Mouse (Mus musculus): ENCODE results near the gene Zfp524.

Zfp524 gene

DNA sequence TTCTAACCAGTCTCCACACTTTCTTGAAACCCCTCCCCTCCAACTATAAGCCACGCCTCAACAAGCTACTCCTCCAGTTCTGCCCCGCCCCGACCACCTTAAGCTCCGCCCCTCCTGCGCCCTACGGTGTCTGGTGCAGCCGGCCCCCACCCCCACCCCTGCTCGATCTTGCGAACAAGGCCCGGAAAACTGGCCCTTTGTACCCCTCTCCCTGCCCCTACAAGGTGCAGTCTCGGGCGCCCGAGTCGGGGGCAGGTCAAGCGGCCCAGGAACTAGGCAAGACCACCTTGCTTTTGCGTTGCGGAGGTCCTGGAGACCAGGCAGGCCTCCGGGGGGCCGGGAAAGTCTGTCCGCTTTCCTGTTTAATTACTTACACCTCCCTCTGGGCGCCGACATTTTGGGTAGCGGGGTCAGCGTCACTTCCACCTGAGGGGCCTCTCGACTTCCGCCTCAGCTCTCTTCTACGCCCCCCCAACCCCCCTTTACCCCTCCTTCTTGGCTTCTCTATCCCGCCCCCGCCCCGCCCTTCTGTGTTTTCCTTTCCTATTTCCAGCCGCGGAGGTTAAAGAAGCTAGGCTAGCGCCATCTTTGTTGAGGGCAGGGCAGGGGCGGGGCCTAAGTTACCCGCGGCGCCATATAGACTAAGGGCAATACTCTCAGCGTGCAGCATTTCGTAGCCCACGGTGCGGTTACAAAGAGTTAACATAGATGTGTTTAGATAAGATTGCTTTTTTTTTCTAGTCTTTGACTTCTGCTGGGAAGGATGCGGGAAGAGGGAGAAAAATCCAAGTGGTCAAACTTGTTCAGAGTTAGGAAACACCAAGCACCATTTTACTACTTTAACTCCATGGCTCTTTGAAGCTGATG lies at the start of gene Zfp524, which contains the start of gene Fiz1:
Gene Zfp524, plus strand, starts transcription at position 165 of the 867 bp plus-strand sequence.
Gene Fiz1, minus strand, starts transcription at position 447 of the 867 bp plus-strand sequence.
- CTCF ChIA-PET: interaction anchor here (0.6 to 0.8 kb wide), 3 partner anchors 37 to 375 kb away, joined by 3 read pairs; partner anchors contain the start of gene Zfp580

DNA sequence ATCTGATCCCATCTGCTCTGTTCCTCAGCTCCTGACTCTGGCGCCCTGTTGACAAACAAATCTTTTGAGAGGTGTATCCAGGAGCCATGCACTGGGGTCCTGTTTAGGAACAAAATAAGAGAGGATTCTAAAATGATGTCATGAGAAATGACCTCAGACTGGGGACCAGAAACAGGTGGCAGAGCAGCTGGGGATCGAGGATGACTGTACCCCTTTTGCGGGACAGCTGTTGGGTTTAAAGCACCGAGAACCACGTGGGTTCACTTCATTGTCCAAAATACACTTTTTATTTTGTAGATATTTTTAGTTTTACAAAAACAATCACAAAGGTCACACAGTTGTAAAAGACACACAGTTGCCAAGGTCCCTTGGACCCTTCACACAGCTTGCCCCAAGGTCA lies 49.2 kb upstream of the Zfp524 start:
- CTCF ChIA-PET: no interaction called here

DNA sequence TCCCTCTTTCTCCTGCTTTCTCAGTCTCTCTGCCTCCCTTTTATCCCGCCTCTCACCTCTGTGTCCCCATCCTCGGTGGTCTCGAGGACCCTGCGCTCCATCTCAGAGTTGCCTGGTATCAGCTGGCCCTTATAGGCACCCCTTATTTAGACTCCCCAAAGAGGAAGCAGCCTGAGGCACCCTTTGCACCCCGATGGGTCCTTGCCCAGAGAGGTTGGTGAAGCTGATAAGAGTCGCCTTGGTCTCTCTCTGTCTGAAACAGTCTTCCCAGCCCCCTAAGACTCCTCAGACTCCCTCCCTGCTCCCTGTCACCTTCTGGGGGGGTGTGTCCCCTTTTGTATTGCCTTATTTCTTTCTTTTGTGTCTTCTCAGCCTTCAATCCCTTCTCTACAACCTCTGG lies 43.1 kb upstream of the Zfp524 start, which contains the start of gene Sbk3:
Gene Sbk3, minus strand, starts transcription at position 101 of the 400 bp plus-strand sequence.
- CTCF ChIA-PET: no interaction called here

DNA sequence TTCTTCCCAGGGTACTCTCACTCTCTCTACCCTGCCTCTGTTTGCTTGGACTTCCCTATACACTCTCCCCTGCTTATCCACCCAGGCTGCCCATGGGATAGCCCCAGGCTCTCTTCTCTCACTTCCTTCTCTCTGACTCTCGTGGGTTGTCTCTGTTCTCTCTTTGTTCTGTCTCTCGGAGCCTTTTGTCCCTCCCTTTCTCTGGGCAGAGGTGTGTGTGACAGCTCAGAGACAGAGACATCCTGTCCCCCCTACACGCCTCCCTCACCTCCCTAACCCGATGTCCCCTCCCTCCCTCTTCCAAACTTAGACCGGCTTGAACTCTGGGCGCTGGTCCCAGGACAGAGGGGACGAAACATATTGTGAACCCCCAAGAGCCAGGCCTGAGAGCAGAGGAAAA lies 42.5 kb upstream of the Zfp524 start:
- CTCF ChIA-PET: no interaction called here

DNA sequence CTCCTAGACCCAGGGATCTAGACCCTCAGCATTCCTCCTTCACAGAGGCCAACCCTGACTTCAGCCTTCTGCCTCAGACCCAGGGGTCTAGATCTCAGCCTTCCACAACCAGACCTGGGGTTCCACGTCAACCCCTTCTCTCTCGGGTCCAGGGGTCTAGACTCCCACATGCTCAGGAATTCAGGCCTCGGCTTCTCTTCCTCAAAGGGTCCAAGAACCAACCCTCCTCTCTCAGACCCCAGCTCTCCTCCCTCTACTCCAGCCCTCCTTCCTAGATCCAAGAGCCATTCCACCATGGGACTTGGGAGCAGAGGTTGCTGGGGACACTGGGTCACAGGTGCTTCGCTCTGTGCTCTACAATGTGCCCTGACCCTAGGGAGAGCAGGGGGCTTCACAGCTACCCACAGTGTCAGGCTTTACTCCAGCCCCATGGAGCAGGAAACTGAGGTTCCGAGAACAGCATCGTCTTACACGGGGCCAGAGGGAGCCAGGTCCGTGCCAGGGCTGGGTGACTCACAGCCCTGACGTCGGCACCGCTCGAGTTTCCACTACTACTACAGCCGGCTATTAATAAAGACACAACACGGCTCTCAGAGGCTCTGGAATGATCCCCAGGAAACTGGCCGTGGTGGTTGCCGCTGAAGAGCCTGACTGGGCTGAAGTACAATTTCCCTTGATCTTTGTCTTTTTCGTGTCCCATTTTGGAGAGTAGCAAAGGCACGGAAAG lies 41.7 kb upstream of the Zfp524 start:
- CTCF ChIA-PET: no interaction called here

DNA sequence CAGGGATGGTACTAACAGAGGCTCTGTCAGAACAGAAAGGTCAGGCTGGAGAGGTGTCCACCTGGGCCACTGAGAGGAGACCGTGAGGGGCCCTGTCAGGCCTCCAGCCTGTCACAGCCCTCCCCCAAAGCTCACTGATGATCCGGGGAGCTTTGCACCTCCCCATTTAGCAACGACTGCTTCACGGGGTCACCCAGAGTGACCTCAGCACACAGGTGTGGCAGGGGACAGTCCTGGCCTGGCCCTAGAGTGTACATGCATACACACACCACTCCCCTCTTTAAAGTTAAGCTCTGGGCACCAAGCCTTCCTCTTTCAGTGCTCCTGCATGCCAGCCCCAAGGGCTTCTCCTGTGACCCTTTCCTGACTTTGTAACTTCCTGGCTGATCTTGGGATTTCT lies 38.8 kb upstream of the Zfp524 start:
- CTCF ChIA-PET: no interaction called here

DNA sequence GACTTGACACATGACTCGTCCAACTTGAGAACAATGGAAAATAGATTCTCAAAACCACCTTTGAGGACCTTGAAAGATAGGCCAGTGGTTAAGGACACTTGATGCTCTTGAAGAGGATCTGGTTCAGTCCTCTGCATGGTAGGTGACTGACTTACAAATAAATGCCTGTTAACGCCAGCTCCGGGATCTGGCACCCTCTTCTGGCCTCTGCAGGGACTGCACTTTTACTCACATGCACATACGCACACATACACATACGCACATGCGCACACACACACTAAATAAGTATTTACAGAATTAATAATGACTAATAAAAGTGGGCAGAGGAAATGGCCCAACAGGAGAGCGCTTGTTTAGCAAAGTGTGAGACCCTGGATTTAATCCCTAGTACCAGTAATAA lies 37.4 kb upstream of the Zfp524 start:
- CTCF ChIA-PET: no interaction called here

DNA sequence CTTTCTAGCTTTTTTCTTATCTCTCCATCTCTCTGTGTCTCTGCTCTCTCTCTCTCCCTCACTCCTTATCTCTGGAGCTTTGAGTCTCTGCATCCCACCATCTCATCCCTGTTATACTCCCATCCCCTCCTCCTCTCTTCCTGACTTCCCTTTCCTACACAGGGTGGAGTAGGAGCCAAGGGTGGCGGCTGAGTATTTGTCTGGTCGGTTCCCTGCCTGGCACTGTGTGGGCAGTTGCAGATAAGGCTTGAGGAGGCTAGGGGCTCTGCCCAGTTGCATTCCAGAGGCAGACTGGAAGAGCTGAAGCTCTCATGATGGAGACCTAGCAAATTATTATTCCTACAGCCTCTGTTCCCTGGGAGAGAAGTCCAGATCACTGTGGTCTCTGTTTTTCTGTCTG lies 26.0 kb upstream of the Zfp524 start:
- CTCF ChIA-PET: no interaction called here

DNA sequence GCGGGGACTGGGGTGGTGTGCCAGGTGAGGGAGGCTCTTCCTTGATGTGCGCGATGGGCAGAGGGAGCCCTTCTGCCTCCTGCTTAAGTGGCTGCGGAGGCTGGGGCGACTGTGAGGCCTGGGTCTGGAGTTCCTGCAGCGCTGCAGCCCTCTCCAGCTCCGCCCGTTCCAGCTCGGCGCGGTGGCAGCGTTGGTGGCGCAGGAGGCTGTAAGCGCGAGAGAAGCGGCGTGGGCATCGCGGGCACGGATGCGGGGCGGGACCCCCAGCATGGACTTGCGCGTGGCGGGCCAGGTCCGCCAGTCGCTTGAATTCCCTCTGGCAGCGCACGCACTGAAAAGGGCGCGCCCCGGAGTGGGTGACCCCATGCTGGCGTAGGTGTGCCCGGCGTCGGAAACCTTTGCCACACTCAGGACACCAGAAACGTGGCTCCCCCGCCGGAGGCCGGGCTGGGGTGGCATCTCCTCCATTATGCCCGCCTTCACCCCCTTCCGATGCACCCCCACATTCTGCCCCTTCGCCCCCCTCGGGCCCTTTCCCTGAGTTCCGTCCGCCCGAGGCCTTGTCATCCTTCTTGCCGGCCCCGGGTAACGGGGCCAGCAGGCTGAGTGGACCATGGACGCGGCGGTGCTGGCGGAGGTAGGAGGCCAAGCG lies 20.7 kb upstream of the Zfp524 start:
- CTCF ChIA-PET: no interaction called here

DNA sequence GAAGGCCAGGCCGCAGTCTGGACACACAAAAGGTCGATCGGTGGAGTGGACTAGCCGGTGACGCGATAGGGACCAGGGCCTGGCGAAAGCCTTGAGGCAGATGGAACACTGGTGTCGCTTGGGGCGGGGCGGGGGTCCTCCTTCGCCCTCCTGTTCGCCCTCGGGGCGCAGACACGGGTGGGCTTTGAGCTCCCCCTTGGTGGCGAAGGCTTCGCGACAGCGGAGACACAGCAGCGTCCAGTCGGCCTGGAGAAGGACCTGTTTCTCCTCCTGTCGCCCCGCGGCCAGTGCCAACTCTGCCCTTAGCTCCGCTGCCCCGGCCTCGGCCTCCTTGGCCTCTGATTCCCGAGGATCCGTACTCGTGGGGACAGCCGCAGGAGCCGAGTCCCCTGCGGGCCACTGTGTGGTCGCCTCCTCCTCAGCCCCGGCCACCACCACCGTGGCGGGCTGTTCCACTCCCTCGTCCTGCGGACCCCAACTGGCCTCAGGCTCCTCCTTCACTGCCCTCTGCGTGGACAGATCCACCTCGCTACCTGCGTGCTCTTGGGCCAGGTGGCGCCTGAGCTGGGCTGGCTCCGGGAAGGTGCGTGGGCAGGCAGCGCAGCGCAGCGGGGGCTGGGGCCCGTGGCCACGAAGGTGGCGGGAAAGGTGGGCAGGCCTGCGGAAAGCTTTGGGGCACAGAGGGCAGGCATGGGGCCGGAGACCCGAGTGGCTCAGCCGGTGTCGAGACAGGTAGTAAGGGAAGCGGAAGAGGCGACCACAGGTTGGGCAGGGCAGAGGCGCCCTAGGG lies 20.0 kb upstream of the Zfp524 start:
- CTCF ChIA-PET: no interaction called here

DNA sequence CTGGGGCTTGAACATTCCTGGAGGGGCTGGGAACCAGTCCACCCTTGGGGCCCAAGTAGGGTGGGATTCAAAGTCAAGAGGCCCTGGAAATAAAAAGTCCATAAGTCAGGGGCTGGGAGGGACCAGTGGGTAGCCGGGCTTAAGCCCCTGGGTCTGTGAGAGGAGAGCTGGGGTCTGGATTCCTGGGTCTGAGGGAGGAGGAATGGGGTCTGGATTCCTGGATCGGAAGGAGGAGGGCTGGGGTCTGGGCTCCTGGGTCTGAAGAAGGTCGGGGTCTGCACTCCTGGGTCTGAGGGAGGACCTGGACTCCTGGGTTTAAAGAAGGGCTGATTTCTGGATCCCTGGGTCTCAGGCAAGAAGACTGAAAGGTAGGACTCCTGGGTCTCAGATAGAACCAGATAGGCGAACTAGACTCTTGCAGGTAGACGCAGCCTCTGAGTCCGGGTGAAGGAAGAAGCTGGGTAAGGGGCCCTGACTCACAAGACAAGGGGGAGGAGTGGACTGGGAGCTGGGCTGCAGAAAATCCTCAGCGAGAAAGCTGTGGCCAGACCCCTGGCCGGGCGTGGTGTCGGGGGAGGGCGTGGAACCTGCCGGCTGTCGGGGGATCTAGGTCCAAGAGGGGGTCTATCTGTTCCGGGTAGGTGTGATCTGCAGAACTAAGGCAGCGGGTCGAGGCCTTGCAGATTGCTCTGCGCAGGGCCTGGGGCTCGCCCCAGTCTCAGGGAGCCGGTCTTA lies 18.8 kb upstream of the Zfp524 start:
- CTCF ChIA-PET: interaction anchor here (0.5 to 1.0 kb wide), 2 partner anchors 18 to 110 kb away, joined by 3 read pairs; no protein-coding TSS in a partner anchor

DNA sequence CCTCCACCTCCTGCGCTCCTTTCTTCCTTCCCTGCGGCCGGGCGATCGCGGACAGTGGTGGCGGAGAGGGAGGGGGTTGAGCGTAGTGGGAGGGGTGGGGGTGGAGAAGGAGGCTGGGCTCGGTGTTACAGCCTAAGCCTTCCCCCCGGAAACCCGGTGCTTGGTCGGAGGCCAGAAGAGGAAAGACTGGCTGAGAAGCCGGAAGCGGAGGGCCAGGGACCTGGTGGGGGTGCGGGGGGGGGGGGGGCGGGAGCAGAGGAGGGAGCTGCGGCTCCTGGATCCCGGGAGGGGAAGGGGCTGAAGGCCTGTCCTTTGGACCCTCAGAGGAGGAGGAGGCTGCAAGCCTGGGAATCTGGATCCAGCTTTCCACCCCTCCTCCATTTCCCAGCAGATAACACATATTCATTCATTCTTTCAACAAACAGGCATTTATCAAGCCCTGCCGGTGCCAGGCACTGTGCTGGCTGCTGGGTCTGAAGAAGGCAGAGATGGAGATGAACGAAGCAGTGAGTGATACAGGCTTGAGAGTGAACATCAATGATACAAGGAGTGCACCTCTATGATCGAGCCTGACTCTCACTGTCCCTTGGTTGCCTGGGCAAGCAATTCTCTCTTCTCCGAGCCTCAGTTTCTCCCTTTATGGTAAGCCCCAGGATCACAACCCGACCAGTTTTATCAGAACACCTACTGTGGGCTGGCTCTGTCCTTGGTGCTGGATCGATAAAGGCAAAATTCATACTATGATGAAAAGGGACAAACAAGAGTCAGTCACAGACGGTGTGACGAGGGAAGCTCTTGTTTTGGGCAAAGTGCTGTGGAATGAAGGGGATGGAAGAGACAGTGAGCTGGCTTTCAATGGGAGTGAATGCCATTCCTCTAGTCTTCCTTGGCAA lies 18.0 kb upstream of the Zfp524 start, which contains the start of gene Zfp579:
Gene Zfp579, minus strand, starts transcription at position 156 of the 893 bp plus-strand sequence.
- CTCF ChIA-PET: interaction anchor here (0.5 to 1.0 kb wide), 4 partner anchors 17 to 856 kb away, joined by 3 to 4 read pairs (median 3); no protein-coding TSS in a partner anchor

DNA sequence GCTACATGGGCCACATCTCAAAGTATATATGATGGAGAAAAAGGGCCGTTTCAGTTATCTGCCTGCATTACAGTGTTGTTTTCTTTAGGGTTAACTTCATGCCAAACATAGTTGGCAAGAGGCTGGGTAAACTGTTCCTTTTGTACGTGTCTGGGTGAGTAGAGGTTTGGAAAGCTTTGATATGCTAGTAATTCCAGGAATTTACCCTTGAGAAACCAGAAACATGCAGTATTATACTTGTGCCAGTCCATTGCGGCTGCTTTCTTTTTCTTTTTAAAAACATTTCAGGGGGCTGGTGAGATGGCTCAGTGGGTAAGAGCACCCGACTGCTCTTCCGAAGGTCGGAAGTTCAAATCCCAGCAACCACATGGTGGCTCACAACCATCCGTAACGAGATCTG lies 17.3 kb upstream of the Zfp524 start:
- CTCF ChIA-PET: no interaction called here

DNA sequence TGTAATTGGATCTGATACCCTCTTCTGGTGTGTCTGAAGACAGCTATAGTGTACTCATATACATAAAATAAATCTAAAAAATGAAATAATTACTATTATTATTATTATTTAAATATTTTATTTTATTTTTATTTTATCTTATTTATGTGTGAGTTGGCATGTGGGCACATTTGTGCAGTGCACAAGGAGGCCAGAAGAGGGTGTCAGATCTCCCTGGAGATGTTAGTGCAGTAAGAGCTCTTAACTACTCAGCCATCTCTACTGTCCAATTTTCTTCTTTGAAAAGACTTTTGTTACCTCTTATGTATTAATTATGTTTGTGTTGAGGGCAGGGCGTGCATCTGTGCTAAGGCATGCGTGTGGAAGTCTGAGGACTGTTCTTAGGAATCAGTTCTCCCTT lies 14.3 kb upstream of the Zfp524 start:
- CTCF ChIA-PET: interaction anchor here (1.4 kb wide), 1 partner anchor 47 kb away, joined by 8 read pairs; no protein-coding TSS in a partner anchor

DNA sequence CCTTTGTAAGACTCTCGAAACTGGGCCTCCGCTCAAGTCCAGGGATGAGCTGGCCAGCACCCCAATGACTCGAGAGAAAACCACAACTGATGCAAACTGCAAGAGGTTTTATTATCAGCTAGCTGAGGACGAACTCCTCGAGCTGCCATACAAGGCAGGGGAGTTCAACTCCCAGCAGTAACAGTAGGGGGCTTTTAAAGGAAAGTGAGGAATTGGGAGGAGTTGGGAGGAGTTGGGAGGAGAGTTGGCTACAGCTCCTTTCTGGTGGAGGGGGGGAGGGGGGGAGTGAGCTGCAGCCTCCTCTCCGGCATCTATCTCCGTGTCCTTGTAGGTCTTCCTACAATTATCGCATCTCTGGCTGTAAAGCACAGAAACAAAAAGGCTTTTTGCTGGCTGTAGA lies 11.3 kb upstream of the Zfp524 start:
- CTCF ChIA-PET: interaction anchor here (0.6 kb wide), 1 partner anchor 109 kb away, joined by 3 read pairs; no protein-coding TSS in a partner anchor

DNA sequence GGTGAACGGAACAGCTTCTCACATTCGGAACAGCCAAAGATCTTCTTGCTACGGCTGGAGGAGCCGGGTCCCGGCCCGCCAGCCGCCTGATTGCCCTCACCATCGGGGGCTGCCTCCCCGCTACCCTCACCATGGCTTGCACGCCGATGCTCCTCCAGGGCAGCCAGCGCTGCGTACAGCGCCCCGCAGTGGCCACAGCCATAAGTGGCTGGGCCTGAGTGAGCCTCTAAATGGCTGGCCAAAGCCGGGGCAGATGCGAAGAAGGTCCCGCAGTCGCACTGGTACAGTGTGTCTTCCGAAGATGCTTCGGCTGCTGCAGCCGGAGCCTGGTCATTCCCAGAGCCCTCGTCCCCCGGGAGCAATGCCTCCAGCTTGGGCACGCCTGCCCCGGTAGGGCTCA lies 6.0 kb upstream of the Zfp524 start:
- CTCF ChIA-PET: no interaction called here

DNA sequence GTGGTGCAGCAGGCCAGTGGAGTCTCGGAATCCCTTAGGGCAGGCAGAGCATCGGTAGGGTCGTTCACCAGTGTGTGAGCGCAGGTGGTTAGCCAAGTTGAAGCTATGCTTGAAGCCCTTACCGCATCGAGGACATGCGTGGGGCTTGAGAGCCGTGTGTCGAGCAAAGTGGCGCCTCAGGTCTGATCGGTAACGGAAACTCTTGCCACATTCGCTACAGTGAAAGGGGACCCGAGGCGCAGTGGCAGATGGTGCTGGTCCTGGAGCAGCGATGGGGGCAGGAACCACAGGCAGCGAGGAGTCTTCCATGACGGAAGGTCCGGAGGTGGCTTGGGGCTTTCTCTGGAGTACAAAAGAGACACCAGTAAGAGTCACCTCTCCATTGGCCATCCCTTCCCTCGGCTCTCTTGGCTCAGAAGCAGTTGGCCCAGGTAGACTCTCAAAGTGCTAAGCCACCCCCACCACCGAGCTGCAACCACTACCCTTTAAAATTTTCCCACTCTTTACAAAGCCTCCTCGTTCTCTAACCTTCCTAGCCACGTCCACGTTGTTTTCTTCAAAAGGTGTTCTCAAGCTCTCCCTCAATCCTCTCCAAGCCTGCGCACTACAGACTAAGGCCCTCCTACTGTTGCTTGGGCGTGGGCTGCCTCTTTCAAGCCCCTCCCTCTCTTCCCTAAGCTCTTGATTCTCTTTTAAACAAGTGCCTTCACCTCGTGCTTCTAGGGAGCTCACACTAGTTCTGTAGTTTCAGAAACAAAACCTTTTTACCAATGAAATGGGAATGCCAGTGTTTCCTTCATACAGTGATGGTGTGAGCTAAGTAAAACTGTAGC lies 1.3 kb upstream of the Zfp524 start:
- CTCF ChIA-PET: interaction anchor here (0.8 kb wide), 1 partner anchor 17 kb away, joined by 3 read pairs; the partner anchor contains the start of gene Zfp579

Data from spleen, embryonic (tissue).